Mouse (Mus musculus): ENCODE measurements around the gene Fyb2. TPM values are rescaled to one million over a fixed set of nuclear protein-coding genes. Genes with fewer than 3 reads are reported as not detected.

Gene Fyb2
- polyA plus RNA-seq, 1 experiment from 2014 or later: 1.8 TPM

- Histone ChIP-seq H3K36me3 (replicated peaks; ENCODE audit: insufficient read depth, low read length) (no peaks in the 10 kb centered on the region), H3K9ac (replicated peaks) (no peak overlapping the region), H3K4me1 (ENCODE audit: insufficient read depth) (no peaks in the 10 kb centered on the region; the same call in 1 of the 2 replicates), H3K27ac (ENCODE audit: low read depth) (no peak overlapping the region), H3K27me3 (ENCODE audit: insufficient read depth, low read length) (no peaks in the 10 kb centered on the region), H3K4me3 (ENCODE audit: low read depth, low read length) (no peak overlapping the region), H3K9me3 (ENCODE audit: low read length) (no peaks in the 10 kb centered on the region), H3K4me2 (ENCODE audit: low read depth, low read length) (no peak overlapping the region)
- DNase-seq (no peak), ATAC-seq (no peak)
- 67% methylated on average over 9 of the region's 9 CpGs for WGBS (ENCODE audit: insufficient replicate concordance)
- TF ChIP-seq EP300 (IDR thresholded peaks at IDR 0.05; ENCODE audit: low read depth) (no peak), CTCF (IDR thresholded peaks at IDR 0.05; ENCODE audit: low read depth) (no peak)
Observed at GRCm38 (mm10) chr4:104887486-104887885, 25.8 kb upstream of the Fyb2 start.

DNA sequence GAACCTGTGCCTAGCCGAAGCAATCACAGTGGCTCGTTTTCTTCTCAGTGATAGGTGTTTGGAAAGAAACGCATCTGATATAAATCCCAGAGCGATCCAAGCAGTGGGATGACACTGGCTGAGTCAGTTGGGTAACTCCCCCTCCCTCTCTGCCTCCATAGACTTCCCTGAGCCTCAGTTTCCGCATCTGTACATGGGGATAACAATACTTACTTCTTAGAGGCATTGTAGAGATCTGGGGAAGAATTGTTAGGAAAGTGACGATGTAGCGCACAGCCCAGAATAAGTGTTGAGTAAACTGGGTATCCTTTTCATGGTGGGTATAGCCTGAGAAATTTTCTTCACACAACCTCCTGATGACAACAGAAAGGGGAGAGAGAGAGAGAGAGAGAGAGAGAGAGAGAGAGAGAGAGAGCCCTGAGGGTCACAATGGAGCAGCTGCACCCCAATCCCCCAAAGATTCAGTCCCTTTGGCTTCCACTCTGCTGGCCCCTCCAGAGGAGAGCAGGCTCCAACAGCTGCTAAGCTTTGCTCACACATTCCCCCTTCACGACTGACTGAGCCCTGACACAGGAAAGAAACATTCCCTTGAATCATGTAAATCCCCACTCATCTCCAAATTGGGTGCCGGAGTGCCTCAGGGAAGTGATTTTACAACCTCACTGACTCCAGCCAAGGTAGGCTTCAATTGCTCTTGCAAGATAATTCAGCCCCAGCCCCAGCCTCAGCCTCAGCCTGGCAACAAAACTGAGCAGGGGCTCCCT lies 24.6 kb upstream of the Fyb2 start:
- ATAC-seq: no peak
- 73% methylated on average over 9 of the region's 9 CpGs for WGBS (ENCODE audit: insufficient replicate concordance)
- H3K27me3 ChIP-seq (ENCODE audit: insufficient read depth, low read length): no peaks in the 10 kb centered on the region
- H3K4me1 ChIP-seq (ENCODE audit: insufficient read depth): no peaks in the 10 kb centered on the region; the same call in 1 of the 2 replicates
- H3K9me3 ChIP-seq (ENCODE audit: low read length): no peaks in the 10 kb centered on the region
- no peak overlapping the region for H3K9ac ChIP-seq (replicated peaks)
- no peak overlapping the region for H3K27ac ChIP-seq (ENCODE audit: low read depth)
- no peak for TF ChIP-seq EP300 (IDR thresholded peaks at IDR 0.05; ENCODE audit: low read depth)
- no peak for DNase-seq
- no peak overlapping the region for H3K4me3 ChIP-seq (ENCODE audit: low read depth, low read length)
- no peaks in the 10 kb centered on the region for H3K36me3 ChIP-seq (replicated peaks; ENCODE audit: insufficient read depth, low read length)
- H3K4me2 ChIP-seq (ENCODE audit: low read depth, low read length): no peak overlapping the region

GRCm38 (mm10) chr4:104891708-104892107 lies 21.5 kb upstream of the Fyb2 start:
- no peak overlapping the region for H3K4me3 ChIP-seq (ENCODE audit: low read depth, low read length)
- H3K4me2 ChIP-seq (ENCODE audit: low read depth, low read length): no peak overlapping the region
- H3K9me3 ChIP-seq (ENCODE audit: low read length): no peaks in the 10 kb centered on the region
- H3K9ac ChIP-seq (replicated peaks): no peak overlapping the region
- H3K36me3 ChIP-seq (replicated peaks; ENCODE audit: insufficient read depth, low read length): no peaks in the 10 kb centered on the region
- H3K27ac ChIP-seq (ENCODE audit: low read depth): no peak overlapping the region
- H3K4me1 ChIP-seq (ENCODE audit: insufficient read depth): no peaks in the 10 kb centered on the region; the same call in 1 of the 2 replicates
- no peak for DNase-seq
- TF ChIP-seq EP300 (IDR thresholded peaks at IDR 0.05; ENCODE audit: low read depth): no peak
- TF ChIP-seq CTCF (IDR thresholded peaks at IDR 0.05; ENCODE audit: low read depth): no peak
- ATAC-seq: no peak
- no peaks in the 10 kb centered on the region for H3K27me3 ChIP-seq (ENCODE audit: insufficient read depth, low read length)
- 63% methylated on average over 7 of the region's 7 CpGs for WGBS (ENCODE audit: insufficient replicate concordance)

DNA sequence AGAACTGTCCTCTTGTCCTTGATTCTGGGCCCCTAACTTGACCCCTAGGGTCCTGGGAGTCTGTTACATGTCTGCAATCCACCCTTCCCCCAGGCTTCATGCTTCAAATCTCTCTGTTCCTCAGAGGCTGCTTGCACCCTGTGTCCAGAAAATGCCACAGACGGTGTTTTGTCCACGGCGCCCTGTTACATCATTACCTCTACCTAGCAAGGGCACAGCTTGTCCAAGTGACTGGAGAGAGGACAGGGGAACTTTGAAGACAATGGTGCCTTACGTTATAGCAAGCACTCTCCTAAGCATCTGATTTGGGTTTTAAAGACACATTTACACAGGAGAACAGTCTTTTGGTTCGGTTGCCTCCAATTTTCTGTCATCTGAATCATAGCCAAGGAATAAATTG lies 19.7 kb upstream of the Fyb2 start:
- Histone ChIP-seq H3K27me3 (ENCODE audit: insufficient read depth, low read length) (no peaks in the 10 kb centered on the region), H3K4me2 (ENCODE audit: low read depth, low read length) (no peak overlapping the region), H3K9ac (replicated peaks) (no peak overlapping the region), H3K36me3 (replicated peaks; ENCODE audit: insufficient read depth, low read length) (no peaks in the 10 kb centered on the region), H3K27ac (ENCODE audit: low read depth) (no peak overlapping the region), H3K9me3 (ENCODE audit: low read length) (no peaks in the 10 kb centered on the region), H3K4me1 (ENCODE audit: insufficient read depth) (no peaks in the 10 kb centered on the region; the same call in 1 of the 2 replicates), H3K4me3 (ENCODE audit: low read depth, low read length) (no peak overlapping the region)
- WGBS (ENCODE audit: insufficient replicate concordance): 70% methylated on average over 5 of the region's 5 CpGs
- no peak for TF ChIP-seq EP300 (IDR thresholded peaks at IDR 0.05; ENCODE audit: low read depth)
- TF ChIP-seq CTCF (IDR thresholded peaks at IDR 0.05; ENCODE audit: low read depth): no peak
- ATAC-seq (no peak), DNase-seq (no peak)

- WGBS (ENCODE audit: insufficient replicate concordance): 53% methylated on average over 13 of the region's 13 CpGs
- H3K4me1 ChIP-seq (ENCODE audit: insufficient read depth): no peaks in the 10 kb centered on the region; the same call in 1 of the 2 replicates
- TF ChIP-seq CTCF (IDR thresholded peaks at IDR 0.05; ENCODE audit: low read depth): peak; percentile 87
- no peak for TF ChIP-seq EP300 (IDR thresholded peaks at IDR 0.05; ENCODE audit: low read depth)
Observed at GRCm38 (mm10) chr4:104894004-104894734, 19.1 kb upstream of the Fyb2 start.

DNA sequence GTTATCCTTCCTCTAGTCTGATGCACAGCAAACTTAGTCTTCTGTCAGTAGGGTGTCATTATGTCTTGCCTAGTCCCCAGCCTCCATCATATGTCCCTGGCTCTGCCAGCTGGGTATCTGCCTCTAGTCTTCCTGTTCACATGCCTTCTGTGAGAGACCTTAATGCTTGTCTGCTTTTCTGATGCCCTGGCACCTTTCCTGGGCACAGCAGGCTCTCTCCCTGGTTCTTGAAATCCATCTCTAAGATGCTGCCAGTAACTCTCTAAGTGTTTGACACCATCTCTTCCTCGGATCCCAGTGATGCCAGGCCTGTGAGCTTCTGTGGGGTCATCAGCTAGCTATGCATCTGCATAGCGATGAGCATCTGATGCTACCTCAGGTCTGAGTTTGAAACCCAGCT lies 10.4 kb upstream of the Fyb2 start:
- Histone ChIP-seq H3K36me3 (replicated peaks; ENCODE audit: insufficient read depth, low read length) (no peaks in the 10 kb centered on the region), H3K27me3 (ENCODE audit: insufficient read depth, low read length) (no peaks in the 10 kb centered on the region), H3K4me2 (ENCODE audit: low read depth, low read length) (no peak overlapping the region), H3K4me3 (ENCODE audit: low read depth, low read length) (no peak overlapping the region), H3K4me1 (ENCODE audit: insufficient read depth) (no peaks in the 10 kb centered on the region), H3K27ac (ENCODE audit: low read depth) (no peak overlapping the region), H3K9me3 (ENCODE audit: low read length) (no peaks in the 10 kb centered on the region), H3K9ac (replicated peaks) (no peak overlapping the region)
- ATAC-seq (no peak), DNase-seq (no peak)
- 65% methylated on average over 2 of the region's 2 CpGs for WGBS (ENCODE audit: insufficient replicate concordance)
- TF ChIP-seq CTCF (IDR thresholded peaks at IDR 0.05; ENCODE audit: low read depth) (no peak), EP300 (IDR thresholded peaks at IDR 0.05; ENCODE audit: low read depth) (no peak)

More at GRCm38 (mm10) chr4:104894004-104894734, 19.1 kb upstream of the Fyb2 start:
- ATAC-seq (no peak), DNase-seq (peak; percentile 49)
- Histone ChIP-seq H3K27me3 (ENCODE audit: insufficient read depth, low read length) (no peaks in the 10 kb centered on the region), H3K9me3 (ENCODE audit: low read length) (no peaks in the 10 kb centered on the region), H3K36me3 (replicated peaks; ENCODE audit: insufficient read depth, low read length) (no peaks in the 10 kb centered on the region), H3K9ac (replicated peaks) (no peak overlapping the region), H3K4me2 (ENCODE audit: low read depth, low read length) (no peak overlapping the region), H3K27ac (ENCODE audit: low read depth) (no peak overlapping the region), H3K4me3 (ENCODE audit: low read depth, low read length) (no peak overlapping the region)

Measured in liver, postnatal 0 days (tissue).